Mouse (Mus musculus): ENCODE data around the gene Igfbpl1.
A peak's percentile ranks its signal among the peaks of the same experiment; 100 is the strongest.

Igfbpl1 gene

GRCm38 (mm10) chr4:45826275-45827040 lies at the start of gene Igfbpl1:
Igfbpl1 (minus strand) TSS chr4:45826923.
- no peak for DNase-seq (ENCODE audit: low spot score in 2 of 2)

GRCm38 (mm10) chr4:45872147-45872546 lies 45.4 kb upstream of the Igfbpl1 start:
- DNase-seq (ENCODE audit: low spot score in 2 of 2) = no peak

GRCm38 (mm10) chr4:45869021-45869815 lies 42.5 kb upstream of the Igfbpl1 start:
- no peak for DNase-seq (ENCODE audit: low spot score in 2 of 2)

GRCm38 (mm10) chr4:45867416-45867815 lies 40.7 kb upstream of the Igfbpl1 start:
- DNase-seq (ENCODE audit: low spot score in 2 of 2) = no peak

- DNase-seq (ENCODE audit: low spot score in 2 of 2) = no peak
Observed at GRCm38 (mm10) chr4:45861160-45861559, 34.4 kb upstream of the Igfbpl1 start.

- peak; percentile 33 to 63 for DNase-seq (ENCODE audit: low spot score in 2 of 2)
Observed at GRCm38 (mm10) chr4:45855803-45856424, 29.2 kb upstream of the Igfbpl1 start.

- no peak for DNase-seq (ENCODE audit: low spot score in 2 of 2)
Observed at GRCm38 (mm10) chr4:45853496-45854246, 26.9 kb upstream of the Igfbpl1 start.

GRCm38 (mm10) chr4:45851640-45852051 lies 24.9 kb upstream of the Igfbpl1 start:
- no peak for DNase-seq (ENCODE audit: low spot score in 2 of 2)

- no peak for DNase-seq (ENCODE audit: low spot score in 2 of 2)
Observed at GRCm38 (mm10) chr4:45849419-45849818, 22.7 kb upstream of the Igfbpl1 start.

- DNase-seq (ENCODE audit: low spot score in 2 of 2) = no peak
Observed at GRCm38 (mm10) chr4:45848825-45849156, 22.1 kb upstream of the Igfbpl1 start.

- DNase-seq (ENCODE audit: low spot score in 2 of 2) = no peak
Observed at GRCm38 (mm10) chr4:45848109-45848824, 21.5 kb upstream of the Igfbpl1 start, which contains the start of gene Stra6l. Stra6l (plus strand) TSS chr4:45848664.

- DNase-seq (ENCODE audit: low spot score in 2 of 2) = no peak
Observed at GRCm38 (mm10) chr4:45846263-45846662, 19.5 kb upstream of the Igfbpl1 start.

- DNase-seq (ENCODE audit: low spot score in 2 of 2) = no peak
Observed at GRCm38 (mm10) chr4:45844355-45844754, 17.6 kb upstream of the Igfbpl1 start.

GRCm38 (mm10) chr4:45833461-45833860 lies 6.7 kb upstream of the Igfbpl1 start:
- no peak for DNase-seq (ENCODE audit: low spot score in 2 of 2)

GRCm38 (mm10) chr4:45831996-45832395 lies 5.3 kb upstream of the Igfbpl1 start:
- DNase-seq (ENCODE audit: low spot score in 2 of 2) = no peak

GRCm38 (mm10) chr4:45829907-45830759 lies 3.4 kb upstream of the Igfbpl1 start:
- no peak for DNase-seq (ENCODE audit: low spot score in 2 of 2)

- no peak for DNase-seq (ENCODE audit: low spot score in 2 of 2)
Observed at GRCm38 (mm10) chr4:45824761-45825556, 1.8 kb downstream of the Igfbpl1 start.

- no peak for DNase-seq (ENCODE audit: low spot score in 2 of 2)
Observed at GRCm38 (mm10) chr4:45824049-45824760, 2.5 kb downstream of the Igfbpl1 start.

Measured in heart, adult 9 months (tissue).